Mouse (Mus musculus) cortical plate, adult 2 months (tissue): ENCODE results near the gene Ccdc110.

Experiments
- CTCF ChIP-seq: fragments of 200-500 bp; IDR thresholded peaks from 2 replicates; pipeline ENCODE4 v1.5.1; 2011; ENCODE audit warnings: mild to moderate bottlenecking, control low read depth, low read length; ENCODE audit not compliant: insufficient read depth; ENCODE audit errors: extremely low read depth
- POLR2A ChIP-seq: fragments of 200-500 bp; IDR thresholded peaks from 2 replicates; pipeline ENCODE4 v1.6.1; 2011; ENCODE audit warnings: mild to moderate bottlenecking, low read length, control low read depth; ENCODE audit not compliant: insufficient read depth; ENCODE audit errors: extremely low read depth

DNA sequence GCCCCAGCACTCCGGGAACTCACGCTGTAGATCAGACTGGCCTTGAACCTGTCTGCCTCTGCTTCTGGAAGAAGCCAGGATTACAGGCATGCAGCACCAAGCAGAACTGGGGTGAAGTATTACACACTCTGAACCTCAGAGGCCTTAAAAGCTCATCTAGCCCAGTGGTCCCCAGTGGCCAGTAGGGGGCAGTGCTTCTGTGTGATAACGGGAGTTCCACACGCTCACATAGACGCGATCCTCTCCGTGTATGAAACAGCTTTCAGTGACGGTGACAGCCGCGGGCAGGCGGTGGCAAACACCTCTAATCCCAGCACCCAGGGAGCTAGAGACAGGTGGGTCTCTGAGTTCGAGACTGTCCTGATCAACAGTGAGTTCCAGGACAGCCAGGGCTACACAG is 36.5 kb downstream of the Ccdc110 start:
- TF ChIP-seq CTCF (0 out of 2 replicates have a peak, but pooled peaks have one; percentile 0), POLR2A (no peak)
